Mouse (Mus musculus) kidney, postnatal 36 days (tissue): ENCODE results near the gene Wnt3.
A peak's percentile ranks its signal among the peaks of the same experiment; 100 is the strongest.

Source experiments
- DNase-seq, 2 experiments: peaks; one replicate each; pipeline ENCODE4 v3.0.0; 2021 to 2022; ENCODE audit warnings: mixed read lengths in 2 of 2

Gene Wnt3

DNA sequence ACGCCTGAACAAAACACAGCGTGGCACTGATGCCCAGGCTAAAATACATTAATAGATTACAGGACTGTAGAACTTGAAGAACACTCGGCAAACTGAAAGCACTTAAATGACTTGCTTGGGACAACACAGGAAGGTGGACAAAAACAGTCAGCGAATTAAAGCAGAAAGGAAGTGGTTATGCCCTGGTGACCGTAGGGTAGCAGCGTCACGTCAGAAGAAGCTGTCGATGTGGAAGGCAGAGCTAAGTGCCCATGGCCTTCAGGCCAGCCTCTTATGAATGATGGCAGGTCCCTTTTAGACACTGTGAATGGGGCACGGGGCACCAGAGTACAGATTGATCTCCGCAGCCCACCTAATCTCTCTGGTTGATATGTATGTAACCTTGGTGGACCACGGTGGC, 74.3 kb downstream of the Wnt3 start:
- no peak for DNase-seq

DNA sequence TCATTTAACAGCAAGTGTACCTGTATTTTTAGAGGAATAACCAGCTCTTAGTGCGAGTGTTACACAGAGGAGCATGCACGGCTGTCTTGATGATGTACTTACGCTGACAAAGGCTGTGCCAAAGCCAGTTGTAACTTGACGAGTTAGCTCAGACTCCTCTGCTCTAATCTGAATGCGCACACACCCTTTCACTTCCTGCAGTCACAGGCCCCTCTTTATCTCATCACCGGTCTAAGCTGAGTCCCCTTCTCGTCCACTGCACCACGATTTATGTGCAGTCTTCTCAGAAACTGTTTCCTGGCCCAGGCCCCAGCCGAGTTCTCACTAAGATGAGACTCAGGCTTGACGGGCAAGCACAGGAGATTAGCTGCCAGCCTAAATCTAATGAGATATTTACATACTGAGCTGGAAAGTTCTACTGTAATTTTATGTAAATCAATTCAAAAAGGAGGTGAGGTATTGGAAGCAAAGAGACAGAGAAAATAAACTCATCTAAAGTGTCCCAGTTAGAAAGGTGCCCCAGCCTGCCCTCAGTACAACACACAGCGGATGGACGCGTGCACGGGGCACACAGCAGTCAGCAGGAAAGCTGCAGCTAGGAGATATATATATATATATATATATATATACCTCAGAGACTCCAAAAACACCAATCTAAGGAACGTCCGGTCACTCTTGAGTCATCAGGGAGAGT, 78.8 kb downstream of the Wnt3 start:
- DNase-seq: no peak

DNA sequence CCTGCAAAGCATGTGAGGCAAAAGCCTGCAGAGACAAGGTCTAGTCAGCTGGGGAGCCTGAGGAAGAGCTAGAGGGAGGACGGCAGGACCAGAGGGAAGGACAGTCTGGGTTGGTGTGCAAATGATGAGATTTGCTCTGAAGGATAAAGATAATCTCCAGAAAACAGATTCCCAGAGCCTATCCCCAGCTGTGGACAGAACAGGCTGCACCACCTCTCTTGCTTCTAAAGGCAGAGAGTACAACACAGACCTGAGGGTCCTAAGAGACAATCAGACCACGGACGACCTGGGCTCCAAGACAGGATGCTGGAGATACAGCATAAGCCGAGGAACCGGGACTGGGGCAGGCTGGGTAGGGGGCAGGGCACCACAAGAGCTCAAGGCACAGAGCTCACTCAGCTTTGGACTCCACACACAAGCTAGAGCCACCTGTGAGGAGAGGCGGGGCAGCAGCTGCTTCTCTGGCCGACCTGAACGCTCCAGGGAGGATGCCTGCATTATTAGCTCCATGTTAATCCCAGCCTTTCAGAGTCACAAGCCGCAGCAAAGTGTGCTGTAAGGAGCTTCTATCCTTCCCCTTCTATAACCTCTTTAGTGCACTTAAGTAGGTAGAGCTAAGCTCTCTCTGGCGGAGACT, 79.5 kb downstream of the Wnt3 start:
- no peak for DNase-seq

DNA sequence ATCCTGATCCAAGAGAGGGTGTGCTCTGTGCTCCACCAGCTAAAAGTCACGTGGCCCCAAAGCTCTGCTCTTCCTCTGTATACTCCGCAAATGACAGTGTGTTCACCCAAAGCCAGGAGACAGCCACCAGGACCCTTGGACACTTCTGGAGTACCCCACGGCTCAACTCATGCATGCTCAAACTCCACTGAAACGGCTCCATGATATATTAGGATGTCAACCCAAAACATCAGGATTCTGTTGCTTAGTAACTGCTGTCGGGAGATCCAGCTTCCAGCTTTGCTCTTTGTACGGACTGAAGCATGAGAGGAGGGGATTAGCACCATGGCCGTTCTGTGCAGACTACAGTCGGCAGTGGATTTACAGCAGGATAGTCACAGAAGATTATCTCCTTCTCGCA, 80.3 kb downstream of the Wnt3 start:
- DNase-seq: no peak

DNA sequence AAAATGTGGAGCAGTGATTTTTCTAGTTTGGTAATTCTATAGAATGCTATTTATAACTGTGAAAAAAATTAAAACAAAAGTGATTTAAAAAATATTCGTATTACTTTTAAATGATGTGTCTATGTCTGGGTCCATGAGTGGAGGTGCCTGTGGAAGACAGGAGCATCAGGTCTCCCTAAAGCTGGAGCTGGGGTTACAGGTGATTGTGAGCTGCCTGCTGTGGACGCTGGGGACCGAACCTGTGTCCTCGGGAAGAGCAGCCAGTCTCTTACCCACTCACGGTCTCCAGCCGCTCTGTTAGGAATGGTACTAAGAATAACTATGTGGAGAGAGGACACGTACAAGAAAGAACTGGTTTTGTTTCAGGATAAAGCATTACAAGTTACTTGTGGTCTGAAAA, 82.7 kb downstream of the Wnt3 start:
- DNase-seq: no peak

DNA sequence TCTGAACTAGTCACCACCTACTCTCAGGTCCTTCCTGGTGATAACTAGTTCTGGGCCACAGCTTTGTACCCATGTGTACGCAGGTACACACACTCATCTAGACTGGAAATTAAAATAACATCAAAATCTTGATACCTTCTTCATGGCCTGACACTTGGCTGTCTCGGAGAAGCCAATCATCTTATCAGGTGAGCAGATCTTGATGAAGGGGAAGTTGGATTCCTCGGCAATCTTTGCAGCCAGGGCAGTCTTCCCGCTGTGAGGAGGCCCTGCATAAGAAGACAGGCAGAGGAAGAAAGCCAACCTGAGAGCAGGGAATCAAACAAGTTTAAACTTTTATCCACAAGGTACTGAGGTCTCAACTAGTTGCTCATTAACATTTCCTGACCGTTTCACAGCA, 84.8 kb downstream of the Wnt3 start:
- DNase-seq: peak in 1 of 2 experiments; percentile 23

DNA sequence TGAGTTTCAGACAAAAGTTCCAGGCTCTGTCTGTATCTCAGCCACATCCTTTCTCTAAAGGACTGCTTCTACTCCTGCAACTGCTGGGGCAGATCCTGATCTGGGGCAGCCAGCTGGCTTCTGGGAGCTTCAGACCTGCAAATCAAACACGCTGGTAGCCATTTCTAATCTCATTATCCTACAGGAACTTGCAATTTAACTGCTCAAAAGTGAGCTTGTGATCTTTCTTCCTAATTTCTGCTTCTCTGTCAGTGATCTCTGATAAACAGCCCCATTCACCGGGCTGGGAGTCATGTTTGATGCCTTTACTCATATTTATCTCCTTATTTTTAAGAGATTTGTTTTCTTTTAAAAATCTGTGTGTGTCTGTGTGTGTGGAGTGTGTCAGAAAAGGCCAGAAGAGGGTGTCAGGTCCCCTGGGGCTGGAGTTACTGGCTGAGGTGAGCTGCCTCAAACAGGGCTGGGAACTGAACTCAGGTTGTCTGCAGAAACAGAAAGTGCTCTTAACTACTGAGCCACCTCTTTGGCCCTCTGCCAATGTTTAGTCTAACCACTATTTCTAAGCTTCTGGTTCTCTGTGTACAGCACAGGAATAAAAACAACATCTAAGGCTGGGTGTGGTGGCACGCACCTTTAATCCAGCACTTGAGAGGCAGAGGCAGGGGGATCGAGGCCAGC, 86.1 kb downstream of the Wnt3 start:
- DNase-seq: no peak

DNA sequence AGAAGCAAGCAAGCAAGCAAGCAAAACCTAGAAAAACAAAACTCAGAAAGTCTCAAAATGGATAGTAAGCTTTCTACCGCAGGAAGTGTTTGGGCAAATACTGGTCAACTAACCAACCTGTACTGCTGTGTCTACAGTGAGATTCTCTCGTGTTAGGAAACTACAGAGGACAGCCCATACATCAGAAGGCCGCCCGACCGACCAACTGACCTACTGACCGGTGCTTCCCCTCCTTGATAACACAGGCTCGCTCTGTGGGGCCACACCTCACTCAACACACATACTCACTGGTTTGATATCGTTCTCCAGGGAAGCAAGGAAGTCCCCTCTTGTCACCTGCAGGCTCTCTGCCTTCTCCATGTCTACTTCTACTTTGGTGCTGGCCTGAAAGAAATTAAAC, 89.0 kb downstream of the Wnt3 start:
- DNase-seq: no peak

DNA sequence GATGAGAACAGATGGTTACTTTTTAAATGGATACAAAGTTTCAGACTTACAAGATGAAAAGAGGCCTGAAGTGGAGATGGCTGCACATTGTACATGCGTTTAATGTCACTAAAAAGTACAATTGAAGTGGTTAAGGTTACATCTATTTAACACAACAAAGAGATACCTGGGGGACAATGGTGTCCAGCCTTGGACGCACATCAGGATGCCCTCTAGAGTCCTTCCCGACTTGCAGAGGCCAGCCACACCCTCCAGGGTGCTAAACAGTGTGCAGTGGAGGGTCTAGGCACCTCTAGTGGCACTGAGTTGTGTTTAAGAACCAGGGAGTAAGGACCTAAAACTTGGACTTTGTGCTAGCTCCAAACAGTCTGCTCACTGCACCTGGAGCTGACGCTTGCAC, 90.5 kb downstream of the Wnt3 start:
- DNase-seq: no peak

DNA sequence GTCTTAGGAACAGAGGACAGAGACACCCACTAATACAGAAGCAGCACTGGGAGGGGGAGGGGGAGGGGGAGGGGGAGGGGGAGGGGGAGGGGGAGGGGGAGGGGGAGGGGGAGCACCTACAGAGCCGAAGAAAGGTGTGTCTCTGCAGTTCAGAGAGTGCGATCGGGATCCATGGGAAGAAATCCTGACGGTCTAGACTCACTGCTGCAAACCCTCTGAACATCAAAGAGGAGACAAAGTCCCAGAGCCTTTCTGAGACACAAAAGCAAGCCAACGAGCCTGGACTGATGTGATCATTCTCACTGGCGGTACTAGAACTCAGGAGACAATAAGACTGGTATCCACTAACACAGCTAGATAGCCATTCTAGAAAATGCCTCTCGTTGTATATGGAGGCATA, 91.4 kb downstream of the Wnt3 start:
- no peak for DNase-seq
